Mouse (Mus musculus): ENCODE results near the gene Rptor.

- no peak for TF ChIP-seq POLR2A (IDR thresholded peaks at IDR 0.05; ENCODE audit: borderline replicate concordance, insufficient read depth, low read length)
- no peak for TF ChIP-seq CTCF (IDR thresholded peaks at IDR 0.05; ENCODE audit: borderline replicate concordance, insufficient read depth, low read depth, low read length)
Measured at GRCm38 (mm10) chr11:119707259-119707658, 104.6 kb downstream of the Rptor start.
